Mouse (Mus musculus) bone marrow, adult 2 months (tissue): ENCODE measurements around the gene Telo2.

Experiments
- CTCF ChIP-seq: fragments of 200-500 bp; IDR thresholded peaks from 2 replicates; pipeline ENCODE4 v1.5.1; 2011; ENCODE audit warnings: low read length, control low read depth; ENCODE audit not compliant: control insufficient read depth, insufficient read depth
- POLR2A ChIP-seq: fragments of 200-500 bp; IDR thresholded peaks from 2 replicates; pipeline ENCODE4 v1.6.1; 2011; ENCODE audit warnings: low read depth, mild to moderate bottlenecking, control low read depth, low read length, borderline replicate concordance; ENCODE audit not compliant: control insufficient read depth

GRCm38 (mm10) chr17:25066595-25066994 is 49.2 kb downstream of the Telo2 start:
- no peak for TF ChIP-seq POLR2A
- TF ChIP-seq CTCF: no peak
